Mouse (Mus musculus) hindbrain, embryonic 10.5 days (tissue): ENCODE results near the gene Serpinc1. TPM values are rescaled to one million over a fixed set of nuclear protein-coding genes. Genes with fewer than 3 reads are reported as not detected.
"Not testable (repeated sequence)": the region's sequence is repeated elsewhere in the genome, so short reads cannot be mapped to it uniquely, and the experiment has no call there.

Experiments
- DNase-seq: peaks from one replicate; pipeline ENCODE4 v3.0.0-alpha.2; 2017; ENCODE audit warnings: low spot score
- H3K27ac ChIP-seq: fragments of 300-500 bp; sonication (generic); 2 replicates; pipeline ENCODE4 v1.5.1; 2016; ENCODE audit warnings: mild to moderate bottlenecking, moderate library complexity
- H3K27me3 ChIP-seq: fragments of 300-500 bp; sonication (generic); 2 replicates; pipeline ENCODE4 v1.6.1; 2016; ENCODE audit warnings: mild to moderate bottlenecking; ENCODE audit not compliant: poor library complexity, insufficient read depth, severe bottlenecking
- H3K36me3 ChIP-seq: fragments of 300-500 bp; sonication (generic); 2 replicates; pipeline ENCODE4 v1.6.1; 2016; ENCODE audit warnings: mild to moderate bottlenecking, moderate library complexity
- H3K4me1 ChIP-seq: fragments of 300-500 bp; sonication (generic); replicated peaks from 2 replicates; pipeline ENCODE4 v1.6.1; 2016; ENCODE audit warnings: mild to moderate bottlenecking
- H3K4me3 ChIP-seq: fragments of 300-500 bp; sonication (generic); 2 replicates; pipeline ENCODE4 v1.5.1; 2016; ENCODE audit warnings: mild to moderate bottlenecking, moderate library complexity
- H3K9me3 ChIP-seq: fragments of 300-500 bp; sonication (generic); 2 replicates; pipeline ENCODE4 v1.6.1; 2016; ENCODE audit warnings: mild to moderate bottlenecking, moderate library complexity
- WGBS: fragments of 180-500 bp; shearing (Covaris S2); methylation state at CpG from one replicate; pipeline ENCODE4 v1.1.7; 2016; 5-methylcytosine and 5-hydroxymethylcytosine counted together
- polyA plus RNA-seq: library from polyadenylated mRNA; unstranded; fragments of >200 nt; fragmentation: Nextera tagmentation; extraction: Ambion mirVana; gene quantifications from 2 replicates; pipeline ENCODE4 v1.2.1, GENCODE M21; 2016

The Serpinc1 gene
- polyA plus RNA-seq, 1 experiment from 2014 or later = 1.4 TPM

- WGBS = 86% methylated on average over 17 of the region's 17 CpGs
- Histone ChIP-seq H3K36me3 (no peaks in the 10 kb centered on the region), H3K27me3 (no peaks in the 10 kb centered on the region), H3K27ac (no peak overlapping the region), H3K4me3 (no peak overlapping the region), H3K4me1 (no peaks in the 10 kb centered on the region), H3K9me3 (no peaks in the 10 kb centered on the region)
- DNase-seq = no peak
Observed at GRCm38 (mm10) chr1:160986881-160987635, 8.7 kb downstream of the Serpinc1 start.

GRCm38 (mm10) chr1:160989395-160989794 lies 11.0 kb downstream of the Serpinc1 start:
- Histone ChIP-seq H3K4me3 (no peak overlapping the region), H3K27ac (no peak overlapping the region), H3K9me3 (no peaks in the 10 kb centered on the region), H3K27me3 (no peaks in the 10 kb centered on the region), H3K36me3 (no peaks in the 10 kb centered on the region), H3K4me1 (no peaks in the 10 kb centered on the region)
- DNase-seq = no peak
- 88% methylated on average over 15 of the region's 15 CpGs for whole genome bisulfite sequencing

DNA sequence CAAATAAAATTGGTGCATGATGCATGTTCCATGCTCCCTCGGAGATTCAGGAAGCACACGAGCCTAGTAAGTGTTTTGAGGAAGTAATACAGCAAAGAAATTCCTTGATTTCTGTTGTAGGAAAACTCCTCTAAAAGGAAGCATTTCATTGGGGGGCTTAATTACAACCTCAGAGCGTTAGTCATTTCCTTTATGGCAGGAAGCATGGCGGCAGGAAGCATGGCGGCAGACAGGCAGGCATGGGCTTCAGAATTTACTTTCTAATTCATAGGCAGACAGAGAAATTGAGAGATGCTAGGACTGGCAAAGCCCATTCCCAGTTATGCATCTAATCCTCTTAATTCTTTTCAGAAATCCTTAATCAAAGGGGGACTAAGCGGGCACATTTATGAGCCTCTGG lies 15.5 kb downstream of the Serpinc1 start:
- WGBS = 91% methylated on average over 6 of the region's 6 CpGs

GRCm38 (mm10) chr1:161004942-161005341 lies 26.6 kb downstream of the Serpinc1 start:
- Histone ChIP-seq H3K4me3 (no peak overlapping the region), H3K36me3 (peaks cover 38% of the 10 kb centered on the region), H3K27me3 (no peaks in the 10 kb centered on the region), H3K27ac (no peak overlapping the region), H3K4me1 (no peaks in the 10 kb centered on the region), H3K9me3 (no peaks in the 10 kb centered on the region)
- no peak for DNase-seq
- WGBS = 73% methylated on average over 4 of the region's 4 CpGs

More for the DNA sequence above, 15.5 kb downstream of the Serpinc1 start:
- Histone ChIP-seq H3K9me3 (no peaks in the 10 kb centered on the region), H3K36me3 (no peaks in the 10 kb centered on the region), H3K27me3 (no peaks in the 10 kb centered on the region), H3K27ac (no peak overlapping the region), H3K4me1 (no peaks in the 10 kb centered on the region), H3K4me3 (no peak overlapping the region)
- DNase-seq = no peak

DNA sequence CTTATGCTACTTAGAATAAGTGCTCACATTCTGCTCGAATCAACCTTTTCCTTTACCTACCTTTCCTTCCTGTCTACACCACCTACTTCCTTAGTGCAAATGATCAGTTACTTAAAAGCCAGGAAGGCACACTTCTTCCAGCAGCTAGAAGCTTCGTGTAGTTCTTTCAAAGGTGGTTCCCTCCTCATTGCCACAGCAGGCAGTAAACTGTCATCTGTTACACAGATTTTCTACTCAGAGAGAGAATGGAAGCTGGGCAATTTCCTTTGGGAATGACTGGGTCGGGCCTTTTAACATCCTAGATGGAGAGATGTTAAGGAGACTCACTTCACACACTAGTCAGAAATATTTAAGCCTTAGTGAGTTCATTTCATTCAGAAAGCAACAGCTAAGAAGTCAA lies 27.1 kb downstream of the Serpinc1 start:
- H3K27me3 ChIP-seq = no peaks in the 10 kb centered on the region
- DNase-seq = no peak
- H3K36me3 ChIP-seq = peaks cover 38% of the 10 kb centered on the region
- no peaks in the 10 kb centered on the region for H3K4me1 ChIP-seq
- H3K4me3 ChIP-seq = no peak overlapping the region
- no peak overlapping the region for H3K27ac ChIP-seq
- WGBS = 81% methylated on average over 3 of the region's 3 CpGs
- no peaks in the 10 kb centered on the region for H3K9me3 ChIP-seq

GRCm38 (mm10) chr1:161006471-161006870 lies 28.1 kb downstream of the Serpinc1 start:
- no peak overlapping the region for H3K27ac ChIP-seq
- no peak overlapping the region for H3K4me3 ChIP-seq
- no peaks in the 10 kb centered on the region for H3K4me1 ChIP-seq
- WGBS = 85% methylated on average over 5 of the region's 5 CpGs
- H3K27me3 ChIP-seq = no peaks in the 10 kb centered on the region
- no peaks in the 10 kb centered on the region for H3K9me3 ChIP-seq
- H3K36me3 ChIP-seq = peaks cover 40% of the 10 kb centered on the region
- no peak for DNase-seq

- WGBS = 91% methylated on average over 2 of the region's 2 CpGs
- H3K4me3 ChIP-seq = no peak overlapping the region
- no peak for DNase-seq
- no peaks in the 10 kb centered on the region for H3K4me1 ChIP-seq
- no peaks in the 10 kb centered on the region for H3K27me3 ChIP-seq
- no peaks in the 10 kb centered on the region for H3K9me3 ChIP-seq
- H3K36me3 ChIP-seq = peaks cover 48% of the 10 kb centered on the region
- no peak overlapping the region for H3K27ac ChIP-seq
Observed at GRCm38 (mm10) chr1:161008038-161008437, 29.7 kb downstream of the Serpinc1 start.

DNA sequence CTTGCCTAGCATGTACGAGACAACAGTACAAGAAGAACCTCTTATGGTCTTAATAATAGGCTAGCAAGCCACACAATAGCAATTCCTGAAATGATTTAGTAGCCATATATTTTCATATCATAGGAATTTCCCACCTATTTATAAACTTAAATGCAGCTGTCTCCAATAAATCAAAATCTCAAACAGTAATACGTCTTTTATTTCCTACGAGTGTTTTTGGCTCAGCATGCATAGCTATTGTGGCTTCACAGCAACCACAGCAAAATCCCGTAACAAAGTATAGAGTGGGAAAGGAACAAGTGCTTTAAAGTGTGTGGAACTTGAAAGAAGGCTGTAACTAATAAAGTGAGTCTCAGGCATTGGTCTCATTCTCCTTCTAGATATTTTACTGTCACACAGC lies 32.1 kb downstream of the Serpinc1 start:
- no peaks in the 10 kb centered on the region for H3K27me3 ChIP-seq
- WGBS = 92% methylated on average over 4 of the region's 4 CpGs
- H3K4me1 ChIP-seq = no peaks in the 10 kb centered on the region
- H3K9me3 ChIP-seq = no peaks in the 10 kb centered on the region
- no peak for DNase-seq
- no peak overlapping the region for H3K4me3 ChIP-seq
- H3K27ac ChIP-seq = no peak overlapping the region
- peaks cover 49% of the 10 kb centered on the region for H3K36me3 ChIP-seq

- Histone ChIP-seq H3K9me3 (no peaks in the 10 kb centered on the region), H3K4me1 (no peaks in the 10 kb centered on the region), H3K36me3 (peaks cover 66% of the 10 kb centered on the region), H3K27me3 (no peaks in the 10 kb centered on the region), H3K27ac (no peak overlapping the region), H3K4me3 (no peak overlapping the region)
- 89% methylated on average over 2 of the region's 2 CpGs for WGBS
- DNase-seq = no peak
Observed at GRCm38 (mm10) chr1:161016378-161016777, 38.0 kb downstream of the Serpinc1 start.

- Histone ChIP-seq H3K4me3 (no peak overlapping the region), H3K9me3 (no peaks in the 10 kb centered on the region), H3K27me3 (no peaks in the 10 kb centered on the region), H3K27ac (no peak overlapping the region), H3K36me3 (peaks cover 53% of the 10 kb centered on the region), H3K4me1 (no peaks in the 10 kb centered on the region)
- WGBS = 96% methylated on average over 14 of the region's 14 CpGs
- no peak for DNase-seq
Observed at GRCm38 (mm10) chr1:161020051-161020450, 41.7 kb downstream of the Serpinc1 start.

GRCm38 (mm10) chr1:161025410-161026210 lies 47.2 kb downstream of the Serpinc1 start:
- no peaks in the 10 kb centered on the region for H3K9me3 ChIP-seq
- H3K4me1 ChIP-seq = no peaks in the 10 kb centered on the region
- WGBS = 90% methylated on average over 5 of the region's 5 CpGs
- no peak for DNase-seq
- no peaks in the 10 kb centered on the region for H3K27me3 ChIP-seq
- peaks cover 49% of the 10 kb centered on the region for H3K36me3 ChIP-seq
- no peak overlapping the region for H3K27ac ChIP-seq
- H3K4me3 ChIP-seq = no peak overlapping the region

- peaks cover 57% of the 10 kb centered on the region for H3K36me3 ChIP-seq
- WGBS = 84% methylated on average over 2 of the region's 2 CpGs
- H3K4me1 ChIP-seq = no peaks in the 10 kb centered on the region
- H3K9me3 ChIP-seq = no peaks in the 10 kb centered on the region
- no peak for DNase-seq
- no peak overlapping the region for H3K27ac ChIP-seq
- no peak overlapping the region for H3K4me3 ChIP-seq
- H3K27me3 ChIP-seq = no peaks in the 10 kb centered on the region
Observed at GRCm38 (mm10) chr1:161027196-161027595, 48.8 kb downstream of the Serpinc1 start.

DNA sequence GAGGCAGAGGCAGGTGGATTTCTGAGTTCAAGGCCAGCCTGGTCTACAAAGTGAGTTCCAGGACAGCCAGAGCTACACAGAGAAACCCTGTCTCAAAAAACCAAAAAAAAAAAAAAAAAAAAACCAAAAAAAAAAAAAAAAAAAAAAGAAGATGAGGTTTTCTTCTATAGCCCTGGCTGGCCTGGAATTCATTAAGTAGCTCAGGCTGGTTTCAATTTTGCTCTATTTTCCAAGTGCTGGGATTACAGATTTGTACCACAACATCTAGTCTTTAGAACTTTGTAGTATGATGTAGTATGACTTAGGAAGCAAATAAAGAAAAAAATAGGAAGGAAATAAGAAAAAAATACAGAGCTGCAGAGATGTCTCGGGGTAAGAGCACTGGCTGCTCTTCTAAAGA lies 50.0 kb downstream of the Serpinc1 start:
- H3K9me3 ChIP-seq, H3K27ac ChIP-seq, H3K27me3 ChIP-seq, DNase-seq, H3K4me1 ChIP-seq, H3K4me3 ChIP-seq: not testable (repeated sequence)
- WGBS = 85% methylated on average over 1 of the region's 1 CpGs
- H3K36me3 ChIP-seq = peaks cover 61% of the 10 kb centered on the region
